Mouse (Mus musculus): Measurements from ENCODE around the gene Slc16a11. TPM values are rescaled to one million over a fixed set of nuclear protein-coding genes. Genes with fewer than 3 reads are reported as not detected.

Slc16a11 gene
- polyA plus RNA-seq, 1 experiment from 2014 or later = 1.8 TPM

- Histone ChIP-seq H3K4me2 (peak overlapping the region; percentile 87), H3K27ac (peak overlapping the region; percentile 96), H3K4me1 (peaks cover 51% of the 10 kb centered on the region), H3K27me3 (replicated peaks) (peaks cover under 1% of the 10 kb centered on the region; the same call in 1 of the 2 replicates), H3K9ac (peak overlapping the region; percentile 95), H3K4me3 (peak overlapping the region; percentile 98), H3K36me3 (peaks cover 18% of the 10 kb centered on the region), H3K9me3 (replicated peaks) (no peaks in the 10 kb centered on the region)
- WGBS (ENCODE audit: insufficient replicate concordance) = 5% methylated on average over 23 of the region's 23 CpGs
- no peak for ATAC-seq
Observed at GRCm38 (mm10) chr11:70238591-70239440, 26.3 kb downstream of the Slc16a11 start.

GRCm38 (mm10) chr11:70239541-70240279 is 27.2 kb downstream of the Slc16a11 start, which contains the start of the genes Gm21988 and Rnasek:
Gene Gm21988, minus strand, starts transcription at chr11:70239830.
Gene Rnasek, minus strand, starts transcription at chr11:70239842.
- WGBS (ENCODE audit: insufficient replicate concordance) = under 1% methylated on average over 30 of the region's 35 CpGs
- Histone ChIP-seq H3K9ac (peak within 1 kb of the TSS; percentile 95), H3K27me3 (replicated peaks) (peaks cover 7% of the 10 kb centered on the region; the same call in 1 of the 2 replicates), H3K4me2 (peak within 1 kb of the TSS; percentile 87), H3K9me3 (replicated peaks) (no peaks in the 10 kb centered on the region), H3K4me3 (peak within 1 kb of the TSS; percentile 98), H3K4me1 (peaks cover 42% of the 10 kb centered on the region), H3K36me3 (peaks cover 15% of the 10 kb centered on the region), H3K27ac (peak within 1 kb of the TSS; percentile 96)
- ATAC-seq = peak; percentile 16; the same call in 1 of the 2 replicates

GRCm38 (mm10) chr11:70242591-70242990 is 30.0 kb downstream of the Slc16a11 start:
- peaks cover 18% of the 10 kb centered on the region for H3K27me3 ChIP-seq (replicated peaks)
- no peak overlapping the region for H3K9ac ChIP-seq
- H3K36me3 ChIP-seq = no peaks in the 10 kb centered on the region

GRCm38 (mm10) chr11:70247136-70247845 is 34.7 kb downstream of the Slc16a11 start:
- peaks cover 31% of the 10 kb centered on the region for H3K27me3 ChIP-seq (replicated peaks)
- ATAC-seq = 0 out of 2 replicates have a peak, but pooled peaks have one; percentile 30

More at GRCm38 (mm10) chr11:70242591-70242990, 30.0 kb downstream of the Slc16a11 start:
- H3K4me1 ChIP-seq = peaks cover 17% of the 10 kb centered on the region
- 53% methylated on average over 11 of the region's 11 CpGs for WGBS (ENCODE audit: insufficient replicate concordance)
- ATAC-seq = no peak
- H3K4me2 ChIP-seq = no peak overlapping the region
- H3K27ac ChIP-seq = no peak overlapping the region
- H3K9me3 ChIP-seq (replicated peaks) = no peaks in the 10 kb centered on the region
- H3K4me3 ChIP-seq = no peak overlapping the region

DNA sequence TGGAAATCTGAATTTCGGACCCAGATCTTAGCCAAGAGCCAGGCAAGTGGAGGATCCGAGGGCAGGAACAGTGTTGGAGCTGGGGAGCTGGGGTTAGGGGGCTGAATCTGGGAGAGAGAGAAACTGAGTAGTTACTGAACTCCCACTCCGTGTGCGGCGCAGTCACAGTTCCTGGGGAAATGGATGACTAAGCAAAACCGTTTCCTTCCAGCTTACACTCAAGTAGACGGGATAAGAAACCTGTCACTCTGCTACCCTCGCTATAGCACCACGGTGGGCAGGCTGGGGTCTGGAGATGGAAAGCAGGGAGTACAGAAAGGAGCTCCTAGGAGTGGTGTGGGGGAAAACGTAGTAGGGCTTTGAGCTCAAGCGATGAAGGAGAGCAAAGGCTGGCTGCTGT is 37.6 kb downstream of the Slc16a11 start:
- Histone ChIP-seq H3K4me3 (no peak overlapping the region), H3K4me1 (peaks cover 7% of the 10 kb centered on the region; the same call in 1 of the 2 replicates), H3K9ac (no peak overlapping the region), H3K27ac (no peak overlapping the region), H3K4me2 (no peak overlapping the region), H3K36me3 (no peaks in the 10 kb centered on the region), H3K9me3 (replicated peaks) (no peaks in the 10 kb centered on the region), H3K27me3 (replicated peaks) (peaks cover 49% of the 10 kb centered on the region)
- ATAC-seq = no peak
- 31% methylated on average over 11 of the region's 11 CpGs for WGBS (ENCODE audit: insufficient replicate concordance)

More at GRCm38 (mm10) chr11:70247136-70247845, 34.7 kb downstream of the Slc16a11 start:
- H3K4me3 ChIP-seq = no peak overlapping the region
- H3K27ac ChIP-seq = no peak overlapping the region
- H3K9me3 ChIP-seq (replicated peaks) = no peaks in the 10 kb centered on the region
- no peaks in the 10 kb centered on the region for H3K36me3 ChIP-seq
- H3K4me1 ChIP-seq = peaks cover 7% of the 10 kb centered on the region; the same call in 1 of the 2 replicates
- no peak overlapping the region for H3K9ac ChIP-seq
- H3K4me2 ChIP-seq = no peak overlapping the region
- WGBS (ENCODE audit: insufficient replicate concordance) = 42% methylated on average over 9 of the region's 9 CpGs

DNA sequence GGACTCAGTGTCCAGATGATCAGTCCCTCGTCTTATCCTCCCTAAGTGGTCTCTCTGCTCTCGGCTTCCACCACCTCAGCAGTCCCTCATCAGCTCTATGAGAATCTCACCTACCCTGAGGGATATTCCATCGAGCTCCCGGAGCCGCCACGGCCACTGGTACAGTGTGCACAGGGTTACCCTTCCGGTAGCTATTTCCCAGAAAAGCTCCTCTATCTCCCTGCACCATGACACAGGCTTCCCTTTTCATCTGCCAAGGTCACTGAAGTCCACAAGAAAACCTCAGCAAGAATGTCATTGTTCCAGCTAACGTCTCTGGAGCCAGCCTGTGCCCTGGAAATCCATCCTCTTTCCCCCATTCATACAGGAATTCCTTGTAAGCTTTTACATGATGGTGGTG is 39.3 kb downstream of the Slc16a11 start:
- no peak overlapping the region for H3K4me2 ChIP-seq
- peaks cover 58% of the 10 kb centered on the region for H3K27me3 ChIP-seq (replicated peaks)
- H3K9ac ChIP-seq = no peak overlapping the region
- H3K4me3 ChIP-seq = no peak overlapping the region
- no peak for ATAC-seq
- H3K4me1 ChIP-seq = peaks cover 7% of the 10 kb centered on the region; the same call in 1 of the 2 replicates
- no peaks in the 10 kb centered on the region for H3K36me3 ChIP-seq
- 57% methylated on average over 8 of the region's 8 CpGs for WGBS (ENCODE audit: insufficient replicate concordance)
- H3K27ac ChIP-seq = no peak overlapping the region
- H3K9me3 ChIP-seq (replicated peaks) = no peaks in the 10 kb centered on the region

GRCm38 (mm10) chr11:70254337-70254736 is 41.8 kb downstream of the Slc16a11 start:
- Histone ChIP-seq H3K9me3 (replicated peaks) (no peaks in the 10 kb centered on the region), H3K27me3 (replicated peaks) (peaks cover 77% of the 10 kb centered on the region), H3K36me3 (no peaks in the 10 kb centered on the region), H3K9ac (no peak overlapping the region), H3K4me3 (peak overlapping the region; percentile 37), H3K4me2 (peak overlapping the region; percentile 55), H3K4me1 (peaks cover 7% of the 10 kb centered on the region; the same call in 1 of the 2 replicates), H3K27ac (no peak overlapping the region)
- WGBS (ENCODE audit: insufficient replicate concordance) = 6% methylated on average over 18 of the region's 18 CpGs
- ATAC-seq = no peak

GRCm38 (mm10) chr11:70254931-70255531 is 42.5 kb downstream of the Slc16a11 start, which contains the start of gene Alox12:
Gene Alox12, minus strand, starts transcription at chr11:70255353.
- peak within 1 kb of the TSS; percentile 37 for H3K4me3 ChIP-seq
- H3K27ac ChIP-seq = no peak within 1 kb of the TSS
- peaks cover 74% of the 10 kb centered on the region for H3K27me3 ChIP-seq (replicated peaks)
- ATAC-seq = 0 out of 2 replicates have a peak, but pooled peaks have one; percentile 27
- no peaks in the 10 kb centered on the region for H3K9me3 ChIP-seq (replicated peaks)
- WGBS (ENCODE audit: insufficient replicate concordance) = 4% methylated on average over 25 of the region's 25 CpGs
- peak within 1 kb of the TSS; percentile 6; the same call in 1 of the 2 replicates for H3K9ac ChIP-seq
- peaks cover 5% of the 10 kb centered on the region; the same call in 1 of the 2 replicates for H3K4me1 ChIP-seq
- H3K36me3 ChIP-seq = no peaks in the 10 kb centered on the region
- H3K4me2 ChIP-seq = peak within 1 kb of the TSS; percentile 55

DNA sequence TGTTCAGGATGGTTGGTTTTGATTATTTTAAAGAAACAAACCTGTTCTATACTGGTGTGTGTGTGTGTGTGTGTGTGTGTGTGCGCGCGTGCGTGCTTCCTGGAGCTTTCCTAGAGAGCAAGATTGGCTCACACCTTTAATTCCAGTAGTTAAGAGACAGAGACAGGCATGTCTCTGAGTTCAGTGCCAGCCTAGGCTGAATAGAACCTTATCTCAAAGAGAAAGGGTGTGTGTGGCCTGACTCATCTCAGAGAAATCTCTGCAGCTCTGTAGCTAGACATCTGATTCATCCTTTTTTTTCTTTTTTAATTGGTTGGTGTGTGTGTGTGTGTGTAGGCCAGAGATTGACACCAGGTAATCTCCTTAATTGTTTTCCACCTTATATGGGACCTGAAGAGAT is 46.5 kb downstream of the Slc16a11 start:
- Histone ChIP-seq H3K27me3 (replicated peaks) (peaks cover 47% of the 10 kb centered on the region), H3K36me3 (no peaks in the 10 kb centered on the region), H3K9ac (no peak overlapping the region), H3K4me3 (no peak overlapping the region), H3K9me3 (replicated peaks) (no peaks in the 10 kb centered on the region), H3K27ac (no peak overlapping the region), H3K4me2 (no peak overlapping the region), H3K4me1 (no peaks in the 10 kb centered on the region)
- WGBS (ENCODE audit: insufficient replicate concordance) = 80% methylated on average over 4 of the region's 4 CpGs
- ATAC-seq = no peak

DNA sequence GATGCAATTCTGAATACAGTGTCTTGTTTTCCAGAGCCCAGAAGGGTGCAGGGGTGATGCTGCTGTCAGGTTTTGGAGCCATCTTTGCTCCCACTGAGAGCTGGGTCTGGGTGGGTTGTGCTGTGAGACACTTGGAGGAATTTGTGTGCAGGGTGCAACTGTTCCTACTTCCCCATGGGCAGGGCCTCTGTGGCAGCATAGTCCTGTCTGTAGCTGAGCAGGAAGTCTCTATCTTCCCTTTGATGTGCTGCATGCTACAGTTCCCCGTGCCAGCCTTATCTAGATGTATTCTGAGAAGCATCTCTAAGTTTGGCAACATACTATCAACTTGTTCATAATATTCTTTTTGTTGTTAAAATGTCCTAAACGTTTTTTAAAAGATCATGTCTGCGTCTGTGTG is 52.7 kb downstream of the Slc16a11 start:
- ATAC-seq = no peak
- no peak overlapping the region for H3K27ac ChIP-seq
- no peaks in the 10 kb centered on the region for H3K9me3 ChIP-seq (replicated peaks)
- no peaks in the 10 kb centered on the region for H3K36me3 ChIP-seq
- no peak overlapping the region for H3K9ac ChIP-seq
- H3K4me2 ChIP-seq = no peak overlapping the region
- no peaks in the 10 kb centered on the region for H3K27me3 ChIP-seq (replicated peaks)
- no peak overlapping the region for H3K4me3 ChIP-seq
- 25% methylated on average over 3 of the region's 3 CpGs for WGBS (ENCODE audit: insufficient replicate concordance)
- H3K4me1 ChIP-seq = no peaks in the 10 kb centered on the region

- H3K9me3 ChIP-seq (replicated peaks) = no peaks in the 10 kb centered on the region
- ATAC-seq = no peak
- H3K36me3 ChIP-seq = no peaks in the 10 kb centered on the region
- H3K4me3 ChIP-seq = no peak overlapping the region
- no peak overlapping the region for H3K9ac ChIP-seq
- no peaks in the 10 kb centered on the region for H3K27me3 ChIP-seq (replicated peaks)
- H3K27ac ChIP-seq = no peak overlapping the region
- H3K4me2 ChIP-seq = no peak overlapping the region
- 62% methylated on average over 4 of the region's 4 CpGs for WGBS (ENCODE audit: insufficient replicate concordance)
- H3K4me1 ChIP-seq = no peaks in the 10 kb centered on the region
Observed at GRCm38 (mm10) chr11:70265819-70266218, 53.3 kb downstream of the Slc16a11 start.
